Mouse (Mus musculus) lung, postnatal 0 days (tissue): ENCODE results near the gene Ccsap.
A peak's percentile ranks its signal among the peaks of the same experiment; 100 is the strongest.

Experiments used
- CTCF ChIP-seq: IDR thresholded peaks from 2 replicates; pipeline ENCODE4 v1.5.1; 2016; ENCODE audit warnings: antibody characterized with exemption, mild to moderate bottlenecking
- EP300 ChIP-seq: IDR thresholded peaks from 2 replicates; pipeline ENCODE4 v1.6.1; 2016; ENCODE audit warnings: antibody characterized with exemption, mild to moderate bottlenecking, control low read depth

DNA sequence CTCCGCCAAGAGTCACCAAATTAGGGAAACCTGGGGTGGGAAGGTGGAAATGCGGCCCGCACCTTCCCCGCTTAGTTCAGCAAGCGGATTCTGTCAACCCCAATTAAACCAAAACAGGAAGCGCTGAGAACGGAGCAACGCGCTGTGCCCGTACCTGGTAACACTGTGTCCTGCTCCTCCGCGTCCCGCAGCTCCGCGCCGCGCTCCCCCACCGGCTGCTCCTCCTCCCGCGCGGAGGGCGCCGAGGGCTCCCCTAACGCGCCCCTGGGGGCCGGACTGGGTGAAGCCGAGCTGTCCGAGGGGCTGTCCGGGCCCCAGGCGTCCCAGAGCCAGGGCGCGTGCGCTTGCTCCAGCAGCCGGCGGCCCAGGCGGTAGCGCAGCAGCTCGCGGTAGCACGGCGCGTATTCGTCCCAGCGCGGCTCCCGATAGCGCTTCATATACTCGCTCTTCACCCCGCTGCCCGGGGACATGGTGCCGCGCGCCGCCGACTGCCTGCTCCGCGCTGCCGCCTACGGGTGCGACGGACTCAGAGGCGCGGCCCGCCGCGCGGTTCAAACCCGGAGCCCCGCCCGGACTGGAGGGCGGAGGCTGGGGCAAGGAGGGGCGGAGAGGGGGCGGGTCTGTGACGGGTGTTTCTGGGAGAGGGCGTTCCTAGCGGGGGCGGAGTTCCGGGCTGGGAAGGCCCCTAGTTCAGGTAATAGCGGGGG is 915 bp downstream of the Ccsap start:
- TF ChIP-seq EP300, result no peak
- peak; percentile 59 for TF ChIP-seq CTCF
